Mouse (Mus musculus): Measurements from ENCODE around the gene Trib2.

The Trib2 gene

GRCm38 (mm10) chr12:15813819-15814165 is 2.9 kb downstream of the Trib2 start:
- no peak for DNase-seq (ENCODE audit: low spot score in 2 of 2)

- DNase-seq (ENCODE audit: low spot score in 2 of 2) = peak; percentile 33 to 48
These were observed 3.4 kb downstream of the Trib2 start for GRCm38 (mm10) chr12:15813133-15813818.

- DNase-seq (ENCODE audit: low spot score in 2 of 2) = peak; percentile 18 to 22
These were observed 4.4 kb downstream of the Trib2 start for GRCm38 (mm10) chr12:15812139-15812962.

- DNase-seq (ENCODE audit: low spot score in 2 of 2) = peak; percentile 18 to 21
These were observed 5.0 kb downstream of the Trib2 start for GRCm38 (mm10) chr12:15811682-15812081.

- DNase-seq (ENCODE audit: low spot score in 2 of 2) = no peak
These were observed 5.8 kb downstream of the Trib2 start for GRCm38 (mm10) chr12:15810926-15811325.

- no peak for DNase-seq (ENCODE audit: low spot score in 2 of 2)
These were observed 7.1 kb downstream of the Trib2 start for GRCm38 (mm10) chr12:15809657-15810056.

GRCm38 (mm10) chr12:15809249-15809648 is 7.5 kb downstream of the Trib2 start:
- no peak for DNase-seq (ENCODE audit: low spot score in 2 of 2)

GRCm38 (mm10) chr12:15808186-15808800 is 8.4 kb downstream of the Trib2 start:
- no peak for DNase-seq (ENCODE audit: low spot score in 2 of 2)

GRCm38 (mm10) chr12:15804931-15805331 is 11.8 kb downstream of the Trib2 start:
- no peak for DNase-seq (ENCODE audit: low spot score in 2 of 2)

GRCm38 (mm10) chr12:15803936-15804438 is 12.7 kb downstream of the Trib2 start:
- no peak for DNase-seq (ENCODE audit: low spot score in 2 of 2)

- no peak for DNase-seq (ENCODE audit: low spot score in 2 of 2)
These were observed 15.2 kb downstream of the Trib2 start for GRCm38 (mm10) chr12:15801571-15801930.

- DNase-seq (ENCODE audit: low spot score in 2 of 2) = no peak
These were observed 15.7 kb downstream of the Trib2 start for GRCm38 (mm10) chr12:15800914-15801570.

GRCm38 (mm10) chr12:15800196-15800913 is 16.4 kb downstream of the Trib2 start:
- DNase-seq (ENCODE audit: low spot score in 2 of 2) = no peak

GRCm38 (mm10) chr12:15798019-15798418 is 18.7 kb downstream of the Trib2 start:
- DNase-seq (ENCODE audit: low spot score in 2 of 2) = no peak

GRCm38 (mm10) chr12:15795886-15796285 is 20.8 kb downstream of the Trib2 start:
- DNase-seq (ENCODE audit: low spot score in 2 of 2) = no peak

- no peak for DNase-seq (ENCODE audit: low spot score in 2 of 2)
These were observed 23.4 kb downstream of the Trib2 start for GRCm38 (mm10) chr12:15793336-15793735.

- no peak for DNase-seq (ENCODE audit: low spot score in 2 of 2)
These were observed 26.5 kb downstream of the Trib2 start for GRCm38 (mm10) chr12:15790181-15790580.

- DNase-seq (ENCODE audit: low spot score in 2 of 2) = no peak
These were observed 39.7 kb downstream of the Trib2 start for GRCm38 (mm10) chr12:15777047-15777446.

GRCm38 (mm10) chr12:15771686-15772085 is 45.0 kb downstream of the Trib2 start:
- no peak for DNase-seq (ENCODE audit: low spot score in 2 of 2)

GRCm38 (mm10) chr12:15768536-15768935 is 48.2 kb downstream of the Trib2 start:
- no peak for DNase-seq (ENCODE audit: low spot score in 2 of 2)

- DNase-seq (ENCODE audit: low spot score in 2 of 2) = peak in 1 of 2 experiments; percentile 23
These were observed 50.7 kb downstream of the Trib2 start for GRCm38 (mm10) chr12:15765996-15766395.

Data from frontal cortex, postnatal 36 days (tissue).